Mouse (Mus musculus) gastrocnemius, postnatal 36 days (tissue): ENCODE data around the gene Strc. TPM values are rescaled to one million over a fixed set of nuclear protein-coding genes. Genes with fewer than 3 reads are reported as not detected.
"Not testable (repeated sequence)": the region's sequence is repeated elsewhere in the genome, so short reads cannot be mapped to it uniquely, and the experiment has no call there.

Source experiments
- DNase-seq, 2 experiments: peaks; one replicate each; pipeline ENCODE4 v3.0.0; 2022
- intact Hi-C: fragments of 180-260 bp; cut with DNase I; formaldehyde crosslinking; loops from one replicate; pipeline ENCODE4 v1.15.1; 2025
- long read RNA-seq, 2 experiments: library from polyadenylated mRNA; stranded (forward); transcript quantifications; one replicate each; pipeline ENCODE4 v2.0.0; 2021
- total RNA-seq, 2 experiments: library from RNA; stranded (reverse); gene quantifications; 2 replicates each; pipeline ENCODE4 v1.2.3; 2021

Gene Strc
- under 1 TPM in 1 of 2 experiments, not detected in 1; 0.08 TPM for total RNA-seq
- long read RNA-seq, experiment 1: 0 reads
- long read RNA-seq, experiment 2: 0 reads

GRCm38 (mm10) chr2:121386961-121387575 lies at the start of gene Strc:
Gene Strc (minus strand): TSS chr2:121387168.
- DNase-seq, intact Hi-C loops: not testable (repeated sequence)

GRCm38 (mm10) chr2:121434854-121435253 lies 47.9 kb upstream of the Strc start:
- intact Hi-C loops: no loop called here

GRCm38 (mm10) chr2:121425890-121426289 lies 38.9 kb upstream of the Strc start:
- DNase-seq: no peak
- intact Hi-C loops: no loop called here

More at GRCm38 (mm10) chr2:121434854-121435253, 47.9 kb upstream of the Strc start:
- DNase-seq: no peak

- no peak for DNase-seq
- intact Hi-C loops: no loop called here
Observed at GRCm38 (mm10) chr2:121423166-121423565, 36.2 kb upstream of the Strc start.

- no peak for DNase-seq
- intact Hi-C loops: no loop called here
Observed at GRCm38 (mm10) chr2:121418476-121418875, 31.5 kb upstream of the Strc start.

GRCm38 (mm10) chr2:121416356-121416755 lies 29.4 kb upstream of the Strc start:
- intact Hi-C loops: no loop called here

GRCm38 (mm10) chr2:121415591-121415990 lies 28.6 kb upstream of the Strc start:
- intact Hi-C loops: loop anchor here (2.0 kb wide), 1 partner anchor 33 kb away; the partner anchor contains the start of gene Serf2
- no peak for DNase-seq

More at GRCm38 (mm10) chr2:121416356-121416755, 29.4 kb upstream of the Strc start:
- DNase-seq: no peak

- DNase-seq: no peak
- intact Hi-C loops: loop anchor here (2.0 kb wide), 1 partner anchor 34 kb away; the partner anchor contains the start of gene Serf2
Observed at GRCm38 (mm10) chr2:121415103-121415502, 28.1 kb upstream of the Strc start.

- no peak for DNase-seq
- intact Hi-C loops: loop anchor here (2.0 kb wide), 1 partner anchor 35 kb away; the partner anchor contains the start of gene Serf2
Observed at GRCm38 (mm10) chr2:121414139-121414685, 27.2 kb upstream of the Strc start.

- intact Hi-C loops: loop anchor here (1.0 to 2.0 kb wide), 2 partner anchors 35 to 59 kb away; partner anchors contain the start of gene Serf2
- peak; percentile 91 to 95 for DNase-seq
Observed at GRCm38 (mm10) chr2:121413387-121414042, 26.5 kb upstream of the Strc start, which contains the start of the genes Pdia3 and Catsper2. Gene Pdia3 (plus strand): TSS chr2:121413775. Gene Catsper2 (minus strand): TSS chr2:121413792.

GRCm38 (mm10) chr2:121412843-121413386 lies 25.9 kb upstream of the Strc start:
- no peak for DNase-seq
- intact Hi-C loops: loop anchor here (1.0 kb wide), 1 partner anchor 59 kb away; no protein-coding TSS in a partner anchor

- peak in 1 of 2 experiments; percentile 6 for DNase-seq
- intact Hi-C loops: loop anchor here (10.0 kb wide), 1 partner anchor 223 kb away; no protein-coding TSS in a partner anchor
Observed at GRCm38 (mm10) chr2:121408160-121408559, 21.2 kb upstream of the Strc start.

- intact Hi-C loops: loop anchor here (10.0 kb wide), 1 partner anchor 218 kb away; no protein-coding TSS in a partner anchor
Observed at GRCm38 (mm10) chr2:121403296-121403695, 16.3 kb upstream of the Strc start.

GRCm38 (mm10) chr2:121396624-121397023 lies 9.7 kb upstream of the Strc start:
- peak; percentile 51 to 64 for DNase-seq
- intact Hi-C loops: no loop called here

More at GRCm38 (mm10) chr2:121403296-121403695, 16.3 kb upstream of the Strc start:
- DNase-seq: no peak

GRCm38 (mm10) chr2:121374766-121375165 lies 12.2 kb downstream of the Strc start:
- DNase-seq: no peak
- intact Hi-C loops: no loop called here

GRCm38 (mm10) chr2:121372266-121372665 lies 14.7 kb downstream of the Strc start:
- intact Hi-C loops: no loop called here

GRCm38 (mm10) chr2:121370921-121371320 lies 16.0 kb downstream of the Strc start:
- DNase-seq: no peak
- intact Hi-C loops: no loop called here

More at GRCm38 (mm10) chr2:121372266-121372665, 14.7 kb downstream of the Strc start:
- DNase-seq: no peak

- no peak for DNase-seq
- intact Hi-C loops: no loop called here
Observed at GRCm38 (mm10) chr2:121368831-121369230, 18.1 kb downstream of the Strc start.

- intact Hi-C loops: no loop called here
Observed at GRCm38 (mm10) chr2:121363656-121364055, 23.3 kb downstream of the Strc start.

GRCm38 (mm10) chr2:121359461-121359860 lies 27.5 kb downstream of the Strc start:
- intact Hi-C loops: no loop called here
- no peak for DNase-seq

More at GRCm38 (mm10) chr2:121363656-121364055, 23.3 kb downstream of the Strc start:
- no peak for DNase-seq
